Mouse (Mus musculus) MEL (cell line): ENCODE measurements around the gene Fem1a.

Source experiments
- CTCF ChIP-seq, 3 experiments: IDR thresholded peaks in 2 of 3; conservative IDR thresholded peaks in 1 of 3; 2 replicates each; pipeline ENCODE4 v1.5.1; 2011 to 2012; ENCODE audit warnings: low read length in 3 of 3, low read depth in 2 of 3, mild to moderate bottlenecking in 2 of 3, improper control_type of control experiment in 1 of 3, inconsistent platforms in 1 of 3, mixed read lengths in 1 of 3, moderate library complexity in 1 of 3; ENCODE audit not compliant: control insufficient read depth in 1 of 3, insufficient read depth in 1 of 3, poor library complexity in 1 of 3, severe bottlenecking in 1 of 3
- E2F4 ChIP-seq: IDR thresholded peaks from 2 replicates; pipeline ENCODE4 v1.6.1; 2011; ENCODE audit warnings: low read depth, low read length, improper control_type of control experiment, borderline replicate concordance
- JUND ChIP-seq: IDR thresholded peaks from 2 replicates; pipeline ENCODE4 v1.6.1; 2011; ENCODE audit warnings: low read depth, mild to moderate bottlenecking, improper control_type of control experiment, low read length
- KAT2A ChIP-seq: conservative IDR thresholded peaks from 2 replicates; pipeline ENCODE4 v1.6.1; 2012; ENCODE audit warnings: low read depth, low read length, improper control_type of control experiment, inconsistent platforms
- POLR2A ChIP-seq, 2 experiments: IDR thresholded peaks; 2 replicates each; pipeline ENCODE4 v1.6.1; 2011 to 2012; ENCODE audit warnings: low read length in 2 of 2, mild to moderate bottlenecking in 2 of 2, control low read depth in 1 of 2, improper control_type of control experiment in 1 of 2, low read depth in 1 of 2, moderate library complexity in 1 of 2; ENCODE audit not compliant: control insufficient read depth in 1 of 2, insufficient read depth in 1 of 2, poor library complexity in 1 of 2
- ZC3H11A ChIP-seq: IDR thresholded peaks from 2 replicates; pipeline ENCODE4 v1.6.1; 2012; ENCODE audit warnings: low read depth, mild to moderate bottlenecking, inconsistent platforms, low read length, improper control_type of control experiment
- ZKSCAN1 ChIP-seq: IDR thresholded peaks from 2 replicates; pipeline ENCODE4 v1.6.1; 2012; ENCODE audit warnings: low read depth, mild to moderate bottlenecking, inconsistent platforms, low read length, improper control_type of control experiment, moderate library complexity

DNA sequence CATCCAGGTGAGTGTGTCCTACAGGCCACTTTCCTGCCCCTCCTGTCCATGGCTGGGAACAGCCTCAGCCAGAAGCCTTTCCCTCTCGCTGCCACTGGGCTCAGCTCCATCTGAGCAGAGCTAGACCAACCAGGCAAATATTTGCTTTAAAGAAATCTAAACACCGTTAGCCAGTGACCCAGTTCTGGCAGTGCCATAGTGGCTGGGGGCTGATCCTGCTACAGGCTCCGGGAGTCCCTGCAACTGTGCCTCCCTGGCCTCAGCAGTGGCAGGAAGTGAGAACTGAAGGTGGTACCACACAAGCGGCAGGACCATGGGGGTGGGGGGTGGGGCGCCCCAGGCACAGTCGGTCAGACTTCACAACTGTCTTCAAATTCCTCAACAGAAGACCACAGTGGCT is 43.9 kb upstream of the Fem1a start:
- TF ChIP-seq ZC3H11A (no peak), E2F4 (no peak), POLR2A (IDR thresholded peaks at IDR 0.05; ENCODE audit: control insufficient read depth in 1 of 2, insufficient read depth in 1 of 2, low read depth in 1 of 2, low read length in 2 of 2, poor library complexity in 1 of 2) (no peak), ZKSCAN1 (no peak), CTCF (IDR thresholded peaks at IDR 0.05 in 2 of 3, conservative IDR thresholded peaks at IDR 0.05 in 1 of 3; ENCODE audit: control insufficient read depth in 1 of 3, insufficient read depth in 1 of 3, low read depth in 2 of 3, low read length in 3 of 3, poor library complexity in 1 of 3, severe bottlenecking in 1 of 3) (no peak), KAT2A (no peak), JUND (no peak)
